Mouse (Mus musculus) ES-Bruce4 (cell line): ENCODE measurements at regions not wholly inside any gene's neighbourhood (a gene's known extent, or its start where the extent isn't known, plus 50 kb on each side); places are given as distances from the start of the nearest gene placed in this dataset.

ENCODE experiments used
- EP300 ChIP-seq: IDR thresholded peaks from 2 replicates; pipeline ENCODE4 v1.6.1; 2011; ENCODE audit warnings: low read depth, low read length; ENCODE audit not compliant: insufficient read depth
- POLR2A ChIP-seq: IDR thresholded peaks from one replicate; pipeline ENCODE4 v1.8.1; 2011; ENCODE audit warnings: low read length; ENCODE audit not compliant: insufficient read depth

DNA sequence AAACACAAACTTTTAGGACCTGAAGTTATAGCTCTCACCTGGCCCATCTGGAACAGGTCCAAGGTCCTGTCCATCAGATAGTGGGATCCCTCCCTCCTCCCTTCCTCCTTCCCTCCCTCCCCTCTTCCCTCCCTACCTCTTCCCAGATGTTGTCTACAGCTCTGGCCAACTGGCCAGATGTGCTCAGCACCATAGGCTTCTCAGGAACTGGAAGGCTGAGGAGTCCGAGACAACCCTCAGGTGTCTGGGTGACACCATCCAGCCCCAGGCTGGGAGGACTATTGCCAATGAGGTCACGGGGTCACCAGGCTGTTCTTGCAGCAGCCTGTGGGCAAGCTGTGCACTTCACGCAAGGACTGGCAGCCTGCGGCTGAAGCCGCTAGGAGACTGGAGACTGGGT lies 155.6 kb upstream of the Gm26897 start:
- TF ChIP-seq POLR2A (no peak), EP300 (no peak)
